Mouse (Mus musculus): ENCODE data around the gene Vps45.
"Not testable (repeated sequence)": the region's sequence is repeated elsewhere in the genome, so short reads cannot be mapped to it uniquely, and the experiment has no call there.

Gene Vps45

DNA sequence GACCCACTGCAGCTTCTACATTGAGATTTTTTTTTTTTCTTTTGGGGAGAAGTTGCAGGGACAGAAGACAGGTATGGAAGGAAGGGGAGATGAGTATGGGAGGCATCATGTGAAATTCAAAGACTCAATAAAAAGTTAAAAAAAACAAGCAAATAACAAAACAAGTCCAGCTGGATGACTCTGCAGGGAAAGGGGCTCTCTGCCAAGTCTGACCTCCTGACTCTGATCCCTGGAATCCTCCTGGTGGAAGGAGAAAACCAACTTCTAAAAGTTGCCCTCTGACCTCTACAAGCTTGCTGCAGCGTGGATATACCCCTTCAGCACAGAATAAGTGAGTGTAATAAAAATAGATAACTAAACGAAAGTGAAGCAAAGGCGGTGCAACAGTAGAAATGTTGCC lies 20.4 kb upstream of the Vps45 start:
- no peak for DNase-seq (ENCODE audit: low spot score)

DNA sequence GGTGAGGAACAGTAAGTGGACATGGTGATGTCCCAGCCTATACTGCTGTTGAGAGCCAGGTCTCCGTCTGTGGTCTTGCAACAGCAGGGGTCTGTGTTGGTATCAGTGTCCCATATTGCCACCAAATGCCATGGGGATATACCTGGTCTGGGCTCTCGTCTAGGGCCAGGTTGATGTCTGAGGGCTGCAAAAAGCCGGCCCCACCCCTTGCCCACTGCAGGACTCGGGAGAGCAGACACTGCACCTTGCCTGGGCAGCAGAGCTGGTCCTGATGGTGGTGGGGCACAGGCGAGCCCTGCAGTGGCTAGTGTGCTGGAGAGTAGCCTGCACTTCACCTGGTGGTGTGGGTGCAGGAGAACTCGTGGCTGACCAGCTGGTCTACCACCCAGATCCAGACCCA lies 19.8 kb upstream of the Vps45 start:
- no peak for DNase-seq (ENCODE audit: low spot score)

DNA sequence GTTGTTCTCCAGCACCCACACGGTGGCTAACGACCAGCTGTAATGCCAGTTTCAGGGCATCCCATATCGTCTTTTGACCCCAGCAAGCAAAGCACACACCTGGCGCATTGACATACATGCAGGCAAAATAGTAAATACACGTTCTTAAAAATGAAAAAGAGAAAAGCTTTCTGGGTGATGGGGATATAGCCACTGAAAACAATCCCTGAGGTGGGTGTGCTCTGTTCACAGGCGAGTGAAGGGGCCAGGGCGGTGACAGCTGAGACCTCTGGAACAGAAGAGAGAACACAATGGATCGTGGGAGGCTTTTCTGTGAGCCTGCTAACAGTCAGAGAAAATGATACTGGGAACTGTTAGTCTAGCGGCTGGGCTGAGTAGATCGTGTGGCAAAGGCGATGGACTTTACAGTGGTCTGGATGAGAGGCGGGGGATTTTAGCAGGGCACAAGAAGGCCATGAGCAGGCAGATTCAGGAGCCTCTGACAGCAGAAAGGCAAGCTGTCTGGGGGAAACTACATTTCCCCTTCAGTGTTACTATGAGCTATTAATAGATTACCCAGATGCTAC lies 14.7 kb upstream of the Vps45 start:
- DNase-seq (ENCODE audit: low spot score) = no peak

DNA sequence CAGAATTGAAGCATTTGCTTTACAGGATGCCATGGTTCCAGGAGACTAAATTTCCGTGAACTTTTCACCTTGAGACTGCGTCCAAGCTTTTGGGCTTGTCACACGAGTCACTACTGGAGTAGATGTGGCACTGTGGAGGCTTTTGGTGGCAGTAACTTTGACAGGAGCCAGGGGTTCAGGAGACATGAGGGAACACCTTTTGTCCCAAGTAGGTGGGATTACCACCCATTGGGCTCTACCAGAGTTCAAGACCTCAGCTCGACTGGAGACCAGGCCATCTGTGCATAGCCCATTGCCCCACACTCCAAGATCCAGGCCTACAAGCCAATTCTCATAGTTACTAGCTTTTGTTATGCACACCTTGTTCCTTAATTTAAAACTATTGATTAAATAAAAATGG lies 12.0 kb upstream of the Vps45 start:
- no peak for DNase-seq (ENCODE audit: low spot score)

DNA sequence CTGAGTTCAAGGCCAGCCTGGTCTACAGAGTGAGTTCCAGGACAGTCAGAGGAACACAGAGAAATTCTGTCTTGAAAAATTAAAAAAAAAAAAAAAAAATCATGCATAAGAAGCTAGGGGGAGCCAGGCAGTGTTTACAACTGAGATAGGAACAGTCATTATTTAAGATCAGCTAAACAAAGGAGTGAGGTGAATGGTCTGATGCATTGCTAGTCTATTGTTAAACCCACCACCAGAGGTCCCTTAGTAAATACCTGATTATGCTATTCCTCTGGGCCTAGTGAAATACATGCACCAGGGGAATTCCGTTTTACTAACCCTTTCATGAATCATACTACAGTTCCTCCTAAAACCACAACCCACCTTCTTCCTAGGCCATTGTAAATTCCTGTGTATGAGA lies 11.3 kb upstream of the Vps45 start:
- no peak for DNase-seq (ENCODE audit: low spot score)

DNA sequence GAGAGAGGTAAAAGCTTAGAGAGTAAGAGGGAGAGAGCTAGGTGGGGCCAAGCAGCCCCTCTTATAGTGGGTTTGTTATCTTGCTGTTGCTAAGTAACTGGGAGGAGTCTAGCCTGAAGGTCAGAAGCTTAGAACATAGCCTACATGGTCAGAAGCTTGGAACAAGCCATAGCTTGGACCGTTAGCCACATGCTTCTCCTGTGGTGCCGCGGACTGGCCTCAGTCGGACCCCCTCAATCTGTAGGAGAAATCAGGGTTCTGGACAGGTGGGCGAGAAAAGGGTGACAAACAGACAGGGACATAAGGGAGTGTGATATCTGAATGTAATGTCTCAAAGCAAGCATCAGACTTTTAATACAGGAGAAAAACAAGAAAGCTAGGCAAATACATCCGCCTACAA lies 10.8 kb upstream of the Vps45 start:
- DNase-seq (ENCODE audit: low spot score) = no peak

DNA sequence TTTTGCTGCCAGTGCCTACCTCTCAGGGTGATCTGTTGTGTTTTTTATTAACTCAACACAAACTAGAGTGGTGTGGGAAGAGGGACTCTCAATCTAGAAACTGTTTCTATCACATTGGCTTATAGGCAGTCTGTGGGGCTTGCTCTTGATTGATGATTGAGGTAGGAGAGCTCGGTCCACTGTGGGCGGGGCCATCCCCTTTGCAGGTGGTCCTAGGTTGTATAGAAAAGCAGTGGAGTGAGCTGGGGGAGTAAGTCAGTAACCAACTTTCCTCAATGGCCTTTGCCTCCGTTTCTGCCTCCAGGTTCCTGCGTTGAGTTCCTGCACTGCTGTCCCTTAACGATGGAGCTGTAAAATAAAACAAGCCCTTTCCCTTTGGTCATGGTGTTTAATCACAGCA lies 8.5 kb upstream of the Vps45 start:
- no peak for DNase-seq (ENCODE audit: low spot score)

DNA sequence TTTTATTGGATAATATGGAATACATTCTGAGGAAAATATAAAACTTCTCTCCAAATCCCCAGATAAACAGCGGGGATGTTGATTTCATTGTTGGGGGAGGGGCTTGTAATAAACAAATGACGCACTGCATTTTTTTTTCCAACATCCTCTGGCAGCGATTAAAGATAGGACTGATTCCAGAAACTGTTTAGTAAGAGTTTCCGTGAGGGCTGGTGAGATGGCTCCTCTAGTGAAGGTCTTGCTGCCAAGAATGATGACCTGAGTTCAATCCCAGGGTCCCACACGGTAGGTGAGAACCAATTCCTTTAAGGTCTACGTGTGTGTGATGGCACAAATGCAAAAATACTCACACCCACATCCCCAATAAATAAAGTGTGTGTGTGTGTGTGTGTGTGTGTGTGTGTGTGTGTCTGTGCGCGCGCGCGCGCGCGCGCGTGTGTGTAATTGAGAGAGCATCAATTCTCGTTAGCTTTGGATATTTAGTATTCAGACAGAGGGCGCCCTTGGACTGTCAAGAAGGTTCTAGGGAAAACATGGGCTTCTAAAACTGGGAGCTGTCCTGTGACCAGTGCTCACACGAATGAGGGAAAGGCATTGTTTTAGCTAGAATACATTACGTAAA lies 7.6 kb upstream of the Vps45 start:
- DNase-seq (ENCODE audit: low spot score) = peak; percentile 84

DNA sequence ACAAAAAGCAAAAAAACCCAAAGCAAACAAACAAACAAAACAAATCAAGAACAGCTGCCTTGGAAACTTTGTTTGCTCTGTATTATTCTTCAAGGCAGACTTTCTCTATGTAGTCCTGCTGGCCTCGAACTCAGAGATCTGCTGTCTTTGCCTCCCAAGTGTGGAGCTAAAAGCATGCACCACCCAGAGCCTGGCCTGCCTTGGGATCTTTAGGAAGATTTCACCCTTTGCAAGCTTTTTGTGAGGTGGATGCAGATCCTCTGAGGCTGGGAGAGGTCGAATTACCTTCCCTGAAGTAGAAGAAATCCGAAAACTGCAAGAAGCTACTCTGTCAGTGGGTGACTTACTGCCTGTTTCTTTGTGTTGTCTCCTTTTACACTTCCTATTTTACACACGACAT lies 6.9 kb upstream of the Vps45 start:
- peak; percentile 29 for DNase-seq (ENCODE audit: low spot score)

DNA sequence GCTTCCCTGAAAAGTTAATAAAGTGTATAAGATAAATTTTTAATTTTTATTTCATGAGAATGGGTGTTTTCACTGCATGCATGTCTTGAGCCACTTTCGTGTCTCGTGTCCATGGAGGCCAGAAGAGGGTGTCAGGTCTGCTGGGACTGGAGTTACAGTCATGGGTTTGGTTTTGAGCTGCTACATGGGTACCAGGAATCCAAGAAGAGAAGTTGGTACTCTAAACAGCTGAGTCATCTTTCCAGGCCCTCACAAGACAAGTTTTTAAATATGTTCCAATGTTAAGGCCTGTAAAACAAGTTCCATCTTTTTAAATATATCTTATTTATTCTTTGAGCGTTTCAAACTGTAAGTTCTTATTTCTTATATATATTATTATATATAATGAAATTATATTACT lies 6.0 kb upstream of the Vps45 start:
- no peak for DNase-seq (ENCODE audit: low spot score)

DNA sequence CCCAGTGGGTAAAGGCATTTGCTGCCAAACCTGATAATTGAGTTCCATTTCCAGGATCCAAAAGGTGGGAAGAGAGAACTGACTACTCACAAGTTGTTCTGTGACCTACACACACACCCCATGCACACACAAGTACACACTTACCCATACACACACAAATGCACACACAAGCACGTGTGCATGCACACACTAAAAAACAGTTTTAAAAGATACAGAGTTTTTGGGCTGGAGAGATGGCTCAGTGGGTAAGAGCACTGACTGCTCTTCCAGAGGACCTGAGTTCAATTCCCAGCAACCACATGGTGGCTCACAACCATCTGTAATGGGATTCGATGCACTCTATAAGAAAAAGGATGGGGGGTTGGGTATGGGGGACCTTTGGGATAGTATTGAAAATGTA lies 5.0 kb upstream of the Vps45 start:
- DNase-seq (ENCODE audit: low spot score) = no peak

DNA sequence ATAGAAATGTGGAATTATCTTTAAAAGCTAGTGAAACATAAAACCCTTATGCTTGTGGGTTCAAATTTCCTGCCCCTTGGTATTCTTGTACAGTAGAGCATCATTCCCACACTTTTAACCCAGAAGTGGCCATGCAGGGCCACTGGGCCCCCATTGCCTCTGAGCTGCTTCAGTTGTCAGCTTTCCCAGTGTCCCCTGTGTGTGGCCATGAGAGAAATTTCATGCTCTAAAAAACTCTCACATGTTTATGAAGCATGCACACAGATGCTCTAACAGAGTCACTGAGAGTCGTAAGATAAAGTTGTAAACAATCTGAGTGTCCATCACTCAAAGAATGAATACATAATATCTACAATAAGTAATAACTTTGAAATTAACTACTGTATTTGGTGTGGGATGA lies 1.9 kb upstream of the Vps45 start:
- no peak for DNase-seq (ENCODE audit: low spot score)

DNA sequence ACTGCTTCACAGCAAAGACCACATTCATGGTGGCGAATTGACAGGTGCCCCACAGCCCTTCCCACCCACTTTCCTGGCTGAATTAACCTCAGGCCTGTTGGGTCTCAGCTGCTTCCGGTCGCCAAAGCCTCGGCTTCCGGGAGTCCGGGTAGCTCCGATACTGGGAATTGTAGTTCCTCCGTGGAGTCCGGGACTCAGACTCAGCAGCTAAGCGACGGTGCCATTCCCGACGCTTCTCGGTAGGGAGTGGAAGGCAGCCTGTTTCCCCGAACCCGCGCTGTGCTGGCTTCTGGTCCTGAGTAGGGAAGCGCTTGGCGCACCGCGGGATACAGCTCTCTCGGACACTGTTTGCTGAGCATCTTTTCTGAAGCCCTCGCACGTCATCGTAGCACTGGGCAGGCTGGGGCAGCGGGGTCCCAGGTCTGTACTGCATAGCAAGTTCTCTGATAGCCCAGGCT lies 490 bp downstream of the Vps45 start:
- peak; percentile 95 for DNase-seq (ENCODE audit: low spot score)

DNA sequence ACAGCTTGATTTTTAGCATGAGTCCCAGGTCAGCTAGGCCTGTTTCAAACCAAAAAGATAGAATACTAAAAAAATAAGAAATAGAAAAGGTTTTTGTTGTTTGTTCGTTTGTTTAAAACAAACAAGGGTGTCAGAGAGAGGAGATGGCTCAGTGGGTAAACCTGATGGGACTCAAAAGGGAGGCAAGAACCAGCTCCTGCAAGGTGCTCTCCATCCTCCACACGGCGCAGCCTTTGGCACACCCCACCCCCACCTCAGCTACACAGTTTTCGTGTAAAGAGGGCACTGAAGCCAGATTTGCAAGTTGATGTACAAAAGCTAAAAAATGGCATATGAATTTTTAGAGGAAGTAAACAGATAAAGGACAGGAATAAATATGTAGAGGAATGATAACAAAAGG lies 2.2 kb downstream of the Vps45 start:
- DNase-seq (ENCODE audit: low spot score) = no peak

DNA sequence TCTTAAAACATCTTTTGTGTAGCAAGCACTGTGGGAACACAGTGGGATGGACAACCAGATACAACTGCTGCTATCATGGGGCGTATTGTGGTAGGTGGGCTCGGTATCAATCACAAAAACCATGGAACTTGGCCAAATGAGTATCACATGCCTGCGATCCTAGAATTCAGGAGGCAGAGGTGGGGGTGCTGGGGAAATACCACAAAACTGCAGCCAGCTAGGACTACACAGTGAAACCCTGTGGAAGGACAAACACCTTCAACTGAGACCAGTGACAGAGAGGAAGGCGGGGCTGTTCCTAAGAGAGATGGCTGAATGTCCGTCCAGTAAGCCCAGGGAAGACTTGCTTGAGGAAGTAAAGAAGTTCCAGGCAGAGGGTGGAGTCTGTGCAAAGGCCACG lies 3.0 kb downstream of the Vps45 start:
- DNase-seq (ENCODE audit: low spot score) = no peak

DNA sequence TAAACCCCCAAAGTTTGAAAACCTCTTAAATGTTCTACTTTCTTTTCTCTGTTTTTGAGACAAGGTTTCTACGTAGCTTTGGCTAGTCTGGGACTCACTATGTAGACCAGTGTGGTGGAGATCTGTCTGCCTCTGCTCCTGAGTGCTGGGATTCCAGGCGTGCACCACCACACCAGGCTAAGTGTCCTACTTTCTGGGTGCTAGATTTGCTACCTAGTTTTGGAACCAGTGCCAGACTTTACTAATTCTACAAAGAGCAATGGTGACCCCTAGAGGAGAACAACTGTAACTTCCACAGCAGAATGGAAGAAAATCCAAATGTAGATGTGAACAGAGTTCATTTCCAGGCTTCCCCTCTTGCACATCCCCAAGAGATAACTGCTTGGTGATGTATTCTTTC lies 6.4 kb downstream of the Vps45 start:
- DNase-seq (ENCODE audit: low spot score) = peak; percentile 81

DNA sequence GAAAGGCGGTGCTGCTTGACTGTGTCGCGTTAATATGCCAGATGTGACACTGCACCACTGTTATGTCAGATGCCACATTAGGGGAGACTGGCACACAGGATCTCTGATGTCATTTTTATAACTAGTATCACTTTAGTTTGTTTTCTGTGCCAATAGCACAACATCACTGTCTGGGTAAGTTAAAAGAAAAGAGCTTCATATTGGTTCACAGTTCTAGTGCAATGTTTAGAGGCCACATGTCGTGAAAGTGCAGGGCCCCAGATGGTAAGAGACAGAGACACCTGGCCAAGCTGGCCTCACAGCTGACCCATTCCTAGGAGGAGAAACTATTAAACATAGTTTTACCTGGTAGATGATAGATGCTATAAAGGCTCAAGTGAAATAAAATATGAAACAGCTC lies 7.1 kb downstream of the Vps45 start:
- no peak for DNase-seq (ENCODE audit: low spot score)

DNA sequence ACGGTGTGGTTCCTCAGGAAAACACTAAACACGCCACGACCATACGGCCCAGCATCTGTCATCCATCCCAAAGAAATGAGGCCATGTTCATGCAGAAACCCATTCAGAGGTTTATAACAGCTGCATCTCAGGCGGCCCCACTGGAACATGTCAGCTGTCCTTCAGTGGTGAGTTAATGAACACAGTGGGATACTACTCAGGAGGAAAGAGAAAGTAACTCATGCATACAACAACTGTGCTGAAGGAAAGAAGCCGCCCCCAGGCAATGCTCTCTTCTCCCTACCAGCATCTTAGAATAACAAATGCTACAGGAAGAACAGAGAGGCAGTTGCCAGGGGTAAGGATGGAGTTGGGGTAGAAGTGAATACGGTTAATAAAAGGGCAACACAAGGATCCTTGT lies 7.5 kb downstream of the Vps45 start:
- DNase-seq (ENCODE audit: low spot score) = no peak

DNA sequence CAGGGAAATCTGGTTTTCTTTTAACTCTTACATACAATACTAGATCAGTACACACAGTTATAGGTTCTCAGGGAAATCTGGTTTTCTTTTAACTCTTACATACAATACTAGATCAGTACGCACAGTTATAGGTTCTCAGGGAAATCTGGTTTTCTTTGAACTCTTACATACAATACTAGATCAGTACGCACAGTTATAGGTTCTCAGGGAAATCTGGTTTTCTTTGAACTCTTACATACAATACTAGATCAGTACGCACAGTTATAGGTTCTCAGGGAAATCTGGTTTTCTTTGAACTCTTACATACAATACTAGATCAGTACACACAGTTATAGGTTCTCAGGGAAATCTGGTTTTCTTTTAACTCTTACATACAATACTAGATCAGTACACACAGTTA lies 13.7 kb downstream of the Vps45 start:
- not testable (repeated sequence) for DNase-seq (ENCODE audit: low spot score)

DNA sequence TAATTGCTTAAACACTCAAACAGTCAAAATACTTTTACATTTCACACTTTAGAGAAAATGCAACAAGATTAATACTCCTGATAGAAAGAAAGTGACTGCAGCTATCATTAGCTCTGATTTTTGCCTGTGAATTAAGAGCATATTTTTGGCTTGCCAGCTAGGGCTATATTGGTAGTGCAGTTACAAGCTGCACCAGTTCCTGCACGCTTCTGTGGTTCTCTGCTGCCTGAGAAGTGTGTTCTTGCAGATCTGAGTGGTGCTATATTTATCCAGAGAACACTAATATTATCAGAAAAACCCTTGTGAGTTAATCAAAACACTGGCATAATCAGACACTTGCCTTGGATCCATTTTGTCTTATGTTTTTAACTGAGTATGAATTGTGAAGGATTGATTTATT lies 15.2 kb downstream of the Vps45 start:
- DNase-seq (ENCODE audit: low spot score) = no peak

DNA sequence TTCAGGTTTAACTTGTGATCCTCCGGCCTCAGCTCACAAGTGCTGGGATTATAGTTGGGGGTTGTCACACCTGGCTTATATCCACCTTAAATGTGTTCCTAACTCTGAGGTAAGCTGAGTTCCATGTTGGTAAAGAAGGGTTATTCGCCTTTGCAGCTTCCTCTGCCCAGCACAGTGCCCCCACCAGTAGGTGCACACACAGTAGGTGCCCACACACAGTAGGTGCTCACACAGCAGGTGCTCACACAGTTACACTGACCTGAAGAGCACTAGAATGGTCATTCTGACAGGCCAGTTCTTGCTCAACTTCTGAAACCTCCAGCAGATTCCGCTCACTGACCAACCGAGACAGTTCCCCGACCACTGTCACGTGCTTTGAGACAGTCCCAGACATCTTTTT lies 17.2 kb downstream of the Vps45 start:
- DNase-seq (ENCODE audit: low spot score) = no peak

DNA sequence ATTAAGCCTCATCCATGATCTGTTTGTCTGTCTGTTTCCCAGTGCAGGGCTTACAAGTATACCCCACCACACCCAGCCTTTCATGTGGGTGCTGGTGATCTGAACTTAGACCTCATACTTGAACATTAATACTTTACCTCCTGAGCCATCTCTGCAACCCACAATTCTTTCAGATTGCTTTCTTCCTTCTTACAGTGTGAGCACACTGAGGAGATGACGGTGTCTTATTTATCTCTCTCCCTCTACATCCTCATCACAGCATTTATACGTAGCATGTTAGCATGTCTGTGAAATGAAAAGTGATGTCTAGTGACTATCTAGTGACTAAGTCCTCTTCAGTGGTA lies 17.6 kb downstream of the Vps45 start:
- DNase-seq (ENCODE audit: low spot score) = no peak

DNA sequence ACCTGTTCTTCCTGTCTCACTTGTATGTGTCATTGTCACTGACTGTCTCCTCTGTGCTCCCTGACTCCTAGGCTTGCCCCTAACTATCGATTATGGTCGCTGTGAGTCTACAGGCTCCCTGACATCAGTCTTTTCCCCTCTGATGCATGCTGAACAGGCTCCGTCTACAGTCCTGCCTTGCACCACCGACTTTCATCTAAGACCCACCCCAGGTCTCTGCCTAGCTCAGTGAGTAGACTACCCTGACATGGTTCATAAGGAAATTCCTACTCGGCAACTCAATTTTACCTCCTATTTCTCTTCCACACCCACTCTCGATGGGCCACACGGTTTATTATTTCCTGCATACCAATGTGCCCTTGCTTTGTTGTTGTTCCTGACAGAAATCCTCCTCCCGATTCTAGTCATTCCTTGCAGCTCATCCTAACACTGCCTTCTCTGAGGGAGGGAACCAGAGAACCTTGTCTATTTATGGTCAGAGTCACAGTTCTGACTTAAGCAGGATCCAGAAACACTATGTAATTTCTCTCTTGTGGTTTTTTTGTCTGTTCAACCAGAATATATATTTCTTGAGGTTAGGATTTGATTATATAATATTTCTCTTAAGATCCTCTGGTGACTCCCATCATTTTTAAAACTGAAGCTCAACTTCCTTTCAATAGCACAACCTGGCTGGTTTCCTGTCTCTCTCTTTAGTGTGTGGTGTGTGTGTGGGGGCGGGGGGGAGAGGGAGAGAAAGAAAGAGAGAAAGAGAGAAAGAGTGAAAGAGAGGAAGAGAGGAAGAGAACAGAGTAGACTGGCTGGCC lies 18.2 kb downstream of the Vps45 start:
- DNase-seq (ENCODE audit: low spot score) = no peak

DNA sequence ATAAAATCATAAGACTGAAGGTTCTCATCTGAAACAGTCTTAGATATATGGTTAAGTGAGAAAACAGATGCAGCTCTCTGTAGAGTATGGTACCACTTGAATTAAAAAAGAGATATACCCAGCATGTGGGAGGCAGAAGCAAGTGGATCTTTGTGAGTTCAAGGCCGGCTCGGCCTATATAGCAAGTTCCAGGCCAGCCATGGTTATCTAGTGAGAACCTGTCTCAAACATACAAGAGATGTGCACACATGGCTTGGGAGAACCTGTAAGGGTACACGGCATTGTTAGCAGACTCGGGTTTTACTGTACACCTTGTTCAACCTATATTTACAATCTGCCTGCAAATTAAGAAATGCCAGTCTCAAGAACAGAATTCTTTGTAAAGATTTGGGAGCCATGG lies 19.4 kb downstream of the Vps45 start:
- DNase-seq (ENCODE audit: low spot score) = no peak
